Mouse (Mus musculus) liver, embryonic 12.5 days (tissue): ENCODE measurements around the gene Suds3. TPM values are rescaled to one million over a fixed set of nuclear protein-coding genes. Genes with fewer than 3 reads are reported as not detected.

ENCODE experiments used
- ATAC-seq: fragments of 200-750 bp; cut with Nextera tagmentation; 2 replicates; pipeline ENCODE4 v1.8.0; 2017; ENCODE audit warnings: moderate number of reproducible peaks, mild to moderate bottlenecking, moderate library complexity
- H3K27ac ChIP-seq: fragments of 300-500 bp; sonication (generic); 2 replicates; pipeline ENCODE4 v1.5.1; 2016; ENCODE audit warnings: mild to moderate bottlenecking
- H3K27me3 ChIP-seq: fragments of 300-500 bp; sonication (generic); replicated peaks from 2 replicates; pipeline ENCODE4 v1.6.1; 2016; ENCODE audit warnings: mild to moderate bottlenecking, moderate library complexity
- H3K36me3 ChIP-seq: fragments of 300-500 bp; sonication (generic); 2 replicates; pipeline ENCODE4 v1.6.1; 2016; ENCODE audit warnings: mild to moderate bottlenecking, moderate library complexity
- H3K4me1 ChIP-seq: fragments of 300-500 bp; sonication (generic); 2 replicates; pipeline ENCODE4 v1.6.1; 2016
- H3K4me2 ChIP-seq: fragments of 300-500 bp; sonication (generic); 2 replicates; pipeline ENCODE4 v1.6.1; 2016; ENCODE audit warnings: mild to moderate bottlenecking, moderate library complexity
- H3K4me3 ChIP-seq: fragments of 300-500 bp; sonication (generic); 2 replicates; pipeline ENCODE4 v1.5.1; 2016; ENCODE audit warnings: mild to moderate bottlenecking, moderate library complexity
- H3K9ac ChIP-seq: fragments of 300-500 bp; sonication (generic); 2 replicates; pipeline ENCODE4 v1.6.1; 2016; ENCODE audit warnings: mild to moderate bottlenecking, moderate library complexity
- H3K9me3 ChIP-seq: fragments of 300-500 bp; sonication (generic); replicated peaks from 2 replicates; pipeline ENCODE4 v1.6.1; 2016; ENCODE audit warnings: mild to moderate bottlenecking, moderate library complexity
- WGBS: fragments of 180-500 bp; shearing (Covaris S2); methylation state at CpG from one replicate; pipeline ENCODE4 v1.1.7; 2016; ENCODE audit not compliant: insufficient replicate concordance; 5-methylcytosine and 5-hydroxymethylcytosine counted together
- polyA plus RNA-seq: library from polyadenylated mRNA; unstranded; fragments of >200 nt; fragmentation: Nextera tagmentation; extraction: Ambion mirVana; gene quantifications from 2 replicates; pipeline ENCODE4 v1.2.1, GENCODE M21; 2016

The Suds3 gene
- polyA plus RNA-seq, 1 experiment from 2014 or later = 66.4 TPM

- ATAC-seq = no peak
- no peak overlapping the region for H3K9ac ChIP-seq
- H3K36me3 ChIP-seq = peaks cover 98% of the 10 kb centered on the region
- H3K4me1 ChIP-seq = no peaks in the 10 kb centered on the region
- no peak overlapping the region for H3K4me3 ChIP-seq
- no peaks in the 10 kb centered on the region for H3K9me3 ChIP-seq
- H3K27me3 ChIP-seq = no peaks in the 10 kb centered on the region
- no peak overlapping the region for H3K27ac ChIP-seq
- no peak overlapping the region for H3K4me2 ChIP-seq
- 94% methylated on average over 13 of the region's 13 CpGs for whole genome bisulfite sequencing
These were observed 7.2 kb downstream of the Suds3 start for GRCm38 (mm10) chr5:117108731-117109130.

- Histone ChIP-seq H3K4me3 (no peak overlapping the region), H3K9me3 (no peaks in the 10 kb centered on the region), H3K4me2 (no peak overlapping the region), H3K27me3 (no peaks in the 10 kb centered on the region), H3K9ac (no peak overlapping the region), H3K27ac (no peak overlapping the region), H3K4me1 (no peaks in the 10 kb centered on the region), H3K36me3 (peaks cover 98% of the 10 kb centered on the region)
- 87% methylated on average over 13 of the region's 13 CpGs for WGBS
- ATAC-seq = no peak
These were observed 7.6 kb downstream of the Suds3 start for GRCm38 (mm10) chr5:117108292-117108691.

DNA sequence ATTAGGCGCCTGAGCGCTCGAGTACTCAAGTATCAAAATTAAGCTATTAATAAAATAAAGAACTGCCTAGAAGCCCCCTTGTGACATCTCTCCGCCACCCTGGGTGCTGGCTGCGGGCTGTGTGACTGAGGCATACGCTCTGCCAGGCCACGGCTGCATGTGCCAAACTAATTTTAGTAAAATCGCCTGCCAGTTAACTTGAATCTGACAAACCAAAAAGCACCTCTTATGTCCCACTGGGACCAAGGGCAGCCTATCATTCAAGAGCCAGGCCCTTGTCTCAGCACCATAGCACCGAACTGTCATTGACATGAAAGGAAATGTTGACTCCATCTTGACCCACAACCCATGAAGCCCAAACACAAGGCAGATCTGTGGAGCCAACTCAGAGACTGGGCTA lies 10.2 kb downstream of the Suds3 start:
- Histone ChIP-seq H3K9me3 (no peaks in the 10 kb centered on the region), H3K27ac (no peak overlapping the region), H3K4me2 (no peak overlapping the region), H3K9ac (no peak overlapping the region), H3K4me3 (no peak overlapping the region), H3K27me3 (no peaks in the 10 kb centered on the region), H3K36me3 (peaks cover 98% of the 10 kb centered on the region), H3K4me1 (no peaks in the 10 kb centered on the region)
- ATAC-seq = no peak
- 86% methylated on average over 9 of the region's 9 CpGs for WGBS

- Histone ChIP-seq H3K36me3 (peaks cover 100% of the 10 kb centered on the region), H3K4me1 (no peaks in the 10 kb centered on the region)
- WGBS = 90% methylated on average over 12 of the region's 12 CpGs
These were observed 11.6 kb downstream of the Suds3 start for GRCm38 (mm10) chr5:117104329-117104728.

DNA sequence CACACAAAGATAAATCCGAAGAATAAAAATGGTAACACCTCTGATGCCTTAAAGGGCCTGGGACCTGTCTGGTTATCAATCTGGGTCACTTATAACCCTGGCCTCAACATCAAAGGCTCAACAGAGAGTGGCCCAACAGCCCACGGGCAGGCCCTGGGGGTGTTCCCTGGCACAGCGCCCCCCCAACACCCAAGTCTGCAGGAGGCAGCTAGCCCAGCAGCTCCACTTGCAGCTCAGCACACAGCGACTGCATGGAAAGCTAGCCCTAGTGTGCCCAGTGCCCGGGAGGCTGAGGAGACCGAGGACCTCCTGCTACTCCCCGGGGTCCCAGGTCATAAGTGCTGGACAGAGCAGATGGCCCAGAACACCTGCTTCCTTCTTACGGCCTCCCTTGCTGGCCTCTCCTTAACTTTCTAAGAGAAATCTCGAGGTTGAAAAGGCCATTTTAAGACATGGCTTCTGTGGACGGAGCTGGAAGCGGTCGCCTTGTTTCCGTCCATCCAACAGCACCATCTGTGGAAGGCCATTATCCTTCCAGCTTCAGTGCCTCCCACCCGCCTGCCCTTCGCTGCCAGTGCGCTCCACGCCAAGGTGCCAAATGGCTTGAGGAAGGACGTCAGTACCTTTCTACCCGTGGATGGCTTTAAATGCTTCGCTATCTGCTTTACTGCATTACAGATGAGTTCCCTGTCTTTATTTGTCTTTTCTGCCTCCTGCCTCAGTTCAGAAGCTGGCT lies 12.6 kb downstream of the Suds3 start:
- no peaks in the 10 kb centered on the region for H3K9me3 ChIP-seq
- 90% methylated on average over 20 of the region's 20 CpGs for WGBS
- no peak overlapping the region for H3K9ac ChIP-seq
- H3K27me3 ChIP-seq = no peaks in the 10 kb centered on the region
- H3K4me2 ChIP-seq = no peak overlapping the region
- no peak overlapping the region for H3K4me3 ChIP-seq
- no peaks in the 10 kb centered on the region for H3K4me1 ChIP-seq
- no peak overlapping the region for H3K27ac ChIP-seq
- ATAC-seq = no peak
- H3K36me3 ChIP-seq = peaks cover 100% of the 10 kb centered on the region

More at GRCm38 (mm10) chr5:117104329-117104728, 11.6 kb downstream of the Suds3 start:
- no peak overlapping the region for H3K9ac ChIP-seq
- H3K4me2 ChIP-seq = no peak overlapping the region
- H3K4me3 ChIP-seq = no peak overlapping the region
- ATAC-seq = no peak
- H3K9me3 ChIP-seq = no peaks in the 10 kb centered on the region
- H3K27ac ChIP-seq = no peak overlapping the region
- no peaks in the 10 kb centered on the region for H3K27me3 ChIP-seq

DNA sequence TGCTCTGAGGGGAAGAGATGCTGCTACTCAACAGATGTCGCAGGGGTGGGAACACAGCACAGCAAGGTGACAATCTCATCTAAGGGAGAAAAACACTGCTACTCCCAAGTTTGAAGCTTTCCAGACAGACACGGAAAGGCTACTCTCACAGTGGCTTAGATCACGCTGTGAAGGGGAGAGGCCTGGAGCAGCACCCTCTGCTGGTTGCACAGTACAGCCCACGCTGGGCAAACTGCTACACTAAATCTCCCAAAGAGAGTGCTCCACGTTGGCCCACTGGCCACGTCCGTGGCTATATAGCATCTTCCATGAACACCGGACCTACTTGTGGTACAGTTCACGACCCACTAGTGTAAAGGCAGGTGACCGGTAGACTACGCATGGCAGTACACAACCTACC lies 16.2 kb downstream of the Suds3 start:
- ATAC-seq = no peak
- Histone ChIP-seq H3K36me3 (peaks cover 95% of the 10 kb centered on the region), H3K9ac (no peak overlapping the region), H3K27ac (no peak overlapping the region), H3K27me3 (no peaks in the 10 kb centered on the region), H3K4me2 (no peak overlapping the region), H3K4me3 (no peak overlapping the region), H3K9me3 (no peaks in the 10 kb centered on the region), H3K4me1 (no peaks in the 10 kb centered on the region)
- WGBS = 83% methylated on average over 11 of the region's 11 CpGs

- H3K4me1 ChIP-seq = no peaks in the 10 kb centered on the region
- H3K27ac ChIP-seq = no peak overlapping the region
- H3K27me3 ChIP-seq = no peaks in the 10 kb centered on the region
- no peak overlapping the region for H3K4me2 ChIP-seq
- no peaks in the 10 kb centered on the region for H3K9me3 ChIP-seq
- WGBS = 79% methylated on average over 5 of the region's 5 CpGs
- H3K36me3 ChIP-seq = peaks cover 95% of the 10 kb centered on the region
- H3K9ac ChIP-seq = no peak overlapping the region
- ATAC-seq = no peak
- H3K4me3 ChIP-seq = no peak overlapping the region
These were observed 16.9 kb downstream of the Suds3 start for GRCm38 (mm10) chr5:117099008-117099407.

- 31% methylated on average over 3 of the region's 3 CpGs for WGBS
- H3K9ac ChIP-seq = no peak overlapping the region
- H3K4me3 ChIP-seq = no peak overlapping the region
- peaks cover 95% of the 10 kb centered on the region for H3K36me3 ChIP-seq
- H3K4me1 ChIP-seq = no peaks in the 10 kb centered on the region
- no peak overlapping the region for H3K4me2 ChIP-seq
- H3K27me3 ChIP-seq = no peaks in the 10 kb centered on the region
- no peak overlapping the region for H3K27ac ChIP-seq
- H3K9me3 ChIP-seq = no peaks in the 10 kb centered on the region
- ATAC-seq = no peak
These were observed 19.2 kb downstream of the Suds3 start for GRCm38 (mm10) chr5:117096716-117097115.

DNA sequence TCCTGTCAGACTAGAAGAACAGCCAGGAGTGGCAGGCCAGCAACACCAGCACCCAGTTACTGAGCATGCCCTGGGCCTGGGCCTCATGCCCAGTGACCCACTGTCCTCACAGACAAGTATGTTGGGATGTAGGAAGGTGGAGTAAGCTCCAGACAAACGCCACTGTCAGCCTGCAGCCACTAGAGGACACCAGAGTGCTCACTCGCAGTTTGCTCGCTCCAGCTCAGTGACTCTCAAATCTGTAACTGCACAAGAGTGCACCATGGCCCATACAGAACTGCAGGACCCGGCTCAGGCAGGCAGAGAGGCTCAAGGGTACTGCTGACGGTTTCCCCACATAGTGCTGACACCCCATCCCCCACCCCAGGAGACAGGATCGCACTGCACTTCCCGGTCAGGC lies 21.5 kb downstream of the Suds3 start:
- H3K27ac ChIP-seq = no peak overlapping the region
- 60% methylated on average over 7 of the region's 7 CpGs for WGBS
- H3K27me3 ChIP-seq = no peaks in the 10 kb centered on the region
- peaks cover 4% of the 10 kb centered on the region; the same call in 1 of the 2 replicates for H3K4me1 ChIP-seq
- ATAC-seq = peak; percentile 19; the same call in 1 of the 2 replicates
- no peaks in the 10 kb centered on the region for H3K9me3 ChIP-seq
- no peak overlapping the region for H3K9ac ChIP-seq
- peaks cover 81% of the 10 kb centered on the region for H3K36me3 ChIP-seq
- no peak overlapping the region for H3K4me3 ChIP-seq
- H3K4me2 ChIP-seq = no peak overlapping the region

DNA sequence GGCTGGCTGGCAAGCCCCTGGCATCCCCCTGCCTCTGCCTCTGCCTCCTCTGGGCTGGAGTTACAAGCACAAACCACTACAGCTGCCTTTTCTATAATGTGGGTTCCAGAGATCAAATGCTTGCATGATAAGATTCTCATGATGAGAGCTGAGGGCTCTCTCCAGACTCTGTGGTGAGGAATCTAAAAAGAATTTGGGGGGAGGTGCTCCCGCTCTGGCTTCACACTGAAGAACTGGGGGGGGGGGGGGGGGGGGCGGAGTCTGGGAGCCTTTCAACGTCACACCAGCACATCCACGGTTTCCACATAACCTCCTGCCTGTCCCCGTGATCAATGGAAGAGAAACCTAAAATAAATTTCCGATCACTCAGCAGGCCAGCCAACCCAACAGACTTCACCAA lies 26.1 kb downstream of the Suds3 start:
- Histone ChIP-seq H3K27ac (no peak overlapping the region), H3K27me3 (peaks cover 27% of the 10 kb centered on the region), H3K4me3 (no peak overlapping the region), H3K36me3 (peaks cover 40% of the 10 kb centered on the region), H3K4me1 (peaks cover 4% of the 10 kb centered on the region; the same call in 1 of the 2 replicates), H3K9ac (no peak overlapping the region), H3K4me2 (no peak overlapping the region), H3K9me3 (no peaks in the 10 kb centered on the region)
- WGBS = 16% methylated on average over 6 of the region's 6 CpGs
- no peak for ATAC-seq

GRCm38 (mm10) chr5:117089147-117089546 lies 26.8 kb downstream of the Suds3 start:
- Histone ChIP-seq H3K9me3 (no peaks in the 10 kb centered on the region), H3K4me3 (no peak overlapping the region), H3K27me3 (peaks cover 27% of the 10 kb centered on the region), H3K27ac (no peak overlapping the region), H3K4me2 (no peak overlapping the region), H3K36me3 (peaks cover 33% of the 10 kb centered on the region), H3K4me1 (peaks cover 4% of the 10 kb centered on the region; the same call in 1 of the 2 replicates), H3K9ac (no peak overlapping the region)
- no peak for ATAC-seq
- WGBS = 29% methylated on average over 3 of the region's 3 CpGs

DNA sequence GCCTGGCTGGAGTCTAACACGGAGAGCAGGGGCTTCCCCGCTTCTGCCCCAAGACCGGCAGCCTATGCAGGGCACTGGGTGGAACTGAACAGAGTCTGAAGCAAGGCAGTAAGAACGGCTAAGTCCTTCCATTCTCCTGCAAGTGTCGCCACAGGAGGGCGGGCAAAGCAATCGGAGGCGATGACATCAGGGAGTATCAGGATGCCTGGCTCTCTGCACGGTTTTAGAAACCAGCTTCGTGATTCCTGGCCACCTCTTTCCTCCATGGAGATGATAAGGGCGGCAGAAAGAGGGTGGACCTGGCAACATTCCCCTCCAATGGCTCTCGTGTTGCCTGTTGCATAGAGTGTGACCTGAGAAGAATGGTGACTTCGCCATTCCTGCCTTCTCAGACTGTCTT lies 28.2 kb downstream of the Suds3 start:
- Histone ChIP-seq H3K27me3 (peaks cover 27% of the 10 kb centered on the region), H3K36me3 (peaks cover 19% of the 10 kb centered on the region), H3K9ac (no peak overlapping the region), H3K4me2 (peak overlapping the region; percentile 19; the same call in 1 of the 2 replicates), H3K4me3 (no peak overlapping the region), H3K27ac (no peak overlapping the region), H3K4me1 (peaks cover 4% of the 10 kb centered on the region; the same call in 1 of the 2 replicates), H3K9me3 (no peaks in the 10 kb centered on the region)
- ATAC-seq = no peak
- 12% methylated on average over 13 of the region's 13 CpGs for WGBS
